Mouse (Mus musculus) stomach, embryonic 14.5 days (tissue): ENCODE measurements around the gene Kntc1. TPM values are rescaled to one million over a fixed set of nuclear protein-coding genes. Genes with fewer than 3 reads are reported as not detected.

Source experiments
- ATAC-seq: fragments of 200-750 bp; cut with Nextera tagmentation; 2 replicates; pipeline ENCODE4 v1.8.0; 2017; ENCODE audit warnings: low read depth, moderate TSS enrichment; ENCODE audit not compliant: insufficient number of reproducible peaks, insufficient read depth, low FRiP score
- H3K27ac ChIP-seq: fragments of 300-500 bp; sonication (generic); 2 replicates; pipeline ENCODE4 v1.5.1; 2014; ENCODE audit warnings: mild to moderate bottlenecking, low read length, moderate library complexity, mixed read lengths
- H3K27me3 ChIP-seq: fragments of 300-500 bp; sonication (generic); 2 replicates; pipeline ENCODE4 v1.6.1; 2014; ENCODE audit warnings: low read length, control low read depth, mixed read lengths; ENCODE audit not compliant: control insufficient read depth, insufficient read depth
- H3K36me3 ChIP-seq: fragments of 300-500 bp; sonication (generic); 2 replicates; pipeline ENCODE4 v1.6.1; 2014; ENCODE audit warnings: mild to moderate bottlenecking, control low read depth, low read length, moderate library complexity, mixed read lengths; ENCODE audit not compliant: control insufficient read depth, insufficient read depth
- H3K4me1 ChIP-seq: fragments of 300-500 bp; sonication (generic); 2 replicates; pipeline ENCODE4 v1.6.1; 2014; ENCODE audit warnings: low read length, control low read depth, mixed read lengths; ENCODE audit not compliant: control insufficient read depth, insufficient read depth
- H3K4me2 ChIP-seq: fragments of 300-500 bp; sonication (generic); replicated peaks from 2 replicates; pipeline ENCODE4 v1.6.1; 2014; ENCODE audit warnings: low read depth, low read length, control low read depth
- H3K4me3 ChIP-seq: fragments of 300-500 bp; sonication (generic); 2 replicates; pipeline ENCODE4 v1.5.1; 2014; ENCODE audit warnings: low read depth, low read length, control low read depth
- H3K9ac ChIP-seq: fragments of 300-500 bp; sonication (generic); replicated peaks from 2 replicates; pipeline ENCODE4 v1.6.1; 2014; ENCODE audit warnings: low read depth, mild to moderate bottlenecking, control low read depth, low read length, moderate library complexity, mixed read lengths
- H3K9me3 ChIP-seq: fragments of 300-500 bp; sonication (generic); 2 replicates; pipeline ENCODE4 v1.6.1; 2016; ENCODE audit warnings: low read depth, low read length, control low read depth; ENCODE audit not compliant: control insufficient read depth
- WGBS: fragments of 180-500 bp; shearing (Covaris S2); extraction: QIAGEN DNeasy Blood & Tissue Kit; methylation state at CpG from one replicate; pipeline ENCODE4 v1.1.7; 2014; 5-methylcytosine and 5-hydroxymethylcytosine counted together
- polyA plus RNA-seq: library from polyadenylated mRNA; unstranded; fragments of >200 nt; fragmentation: Nextera tagmentation; extraction: Ambion mirVana; gene quantifications from 2 replicates; pipeline ENCODE4 v1.2.1, GENCODE M21; 2014

Kntc1 gene
- polyA plus RNA-seq, 1 experiment from 2014 or later, result 35.7 TPM

DNA sequence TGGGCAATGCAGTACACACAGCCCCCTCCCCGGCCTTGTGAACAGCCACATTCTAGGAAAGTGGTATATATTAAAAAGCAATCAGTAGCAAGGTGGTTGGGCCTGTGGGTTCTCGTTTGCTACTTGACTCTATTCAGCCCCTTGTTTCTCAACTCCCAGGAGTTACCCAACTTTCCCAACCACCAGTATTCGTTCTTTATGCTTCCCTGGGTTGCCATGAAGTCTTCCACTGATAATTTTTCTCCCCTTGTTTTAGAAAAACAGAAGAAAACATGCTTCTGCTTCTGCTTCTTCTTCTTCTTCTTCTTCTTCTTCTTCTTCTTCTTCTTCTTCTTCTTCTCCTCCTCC is 93.4 kb downstream of the Kntc1 start:
- Histone ChIP-seq H3K9me3 (no peaks in the 10 kb centered on the region), H3K4me2 (no peak overlapping the region), H3K27me3 (no peaks in the 10 kb centered on the region), H3K36me3 (no peaks in the 10 kb centered on the region), H3K27ac (no peak overlapping the region), H3K4me1 (peaks cover 4% of the 10 kb centered on the region; the same call in 1 of the 2 replicates), H3K4me3 (no peak overlapping the region), H3K9ac (no peak overlapping the region)
- no peak for ATAC-seq
- 69% methylated on average over 3 of the region's 3 CpGs for WGBS

DNA sequence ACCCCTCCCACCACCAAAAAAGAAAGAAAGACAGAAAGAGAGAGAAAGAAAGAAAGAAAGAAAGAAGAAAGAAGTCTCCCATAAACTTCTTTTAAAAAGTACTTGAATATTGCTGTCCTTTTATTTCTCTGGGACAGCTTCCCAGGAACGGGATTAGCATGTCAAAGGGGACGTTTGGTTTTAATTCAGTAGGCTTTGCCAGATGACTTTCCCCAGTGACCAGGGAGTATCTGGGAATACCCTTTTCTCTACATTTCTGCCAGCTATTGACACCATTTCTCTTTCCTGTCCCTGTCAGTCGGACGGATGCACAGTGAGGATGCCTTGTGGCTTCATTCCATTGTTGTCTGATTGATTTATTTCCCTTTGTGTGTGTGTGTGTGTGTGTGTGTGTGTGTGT is 94.3 kb downstream of the Kntc1 start:
- Histone ChIP-seq H3K36me3 (no peaks in the 10 kb centered on the region), H3K9ac (no peak overlapping the region), H3K4me3 (no peak overlapping the region), H3K9me3 (no peaks in the 10 kb centered on the region), H3K4me1 (peaks cover 4% of the 10 kb centered on the region; the same call in 1 of the 2 replicates), H3K27ac (peak overlapping the region; percentile 30), H3K4me2 (no peak overlapping the region), H3K27me3 (no peaks in the 10 kb centered on the region)
- 49% methylated on average over 4 of the region's 4 CpGs for WGBS
- ATAC-seq, result no peak

DNA sequence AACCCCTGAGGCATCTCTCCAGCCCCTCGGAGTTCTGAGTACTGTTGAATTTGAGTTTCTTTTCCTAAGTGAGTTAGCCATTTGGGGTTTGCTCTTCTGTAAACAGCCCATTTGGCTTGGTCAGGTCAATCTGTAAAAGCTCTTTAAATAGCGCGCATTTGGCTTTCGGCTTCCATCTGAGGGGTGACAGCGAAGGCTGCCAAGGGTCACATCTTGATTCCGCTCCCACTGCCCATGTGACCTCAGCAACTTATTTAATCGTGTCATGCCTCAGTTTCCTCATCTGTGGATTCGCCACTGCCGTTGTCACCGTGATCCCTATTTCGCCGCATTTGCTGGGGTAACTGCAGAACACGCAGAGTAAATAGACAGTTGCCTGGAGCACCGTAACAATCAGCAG is 94.8 kb downstream of the Kntc1 start:
- H3K27ac ChIP-seq, result peak overlapping the region; percentile 30
- ATAC-seq, result no peak

DNA sequence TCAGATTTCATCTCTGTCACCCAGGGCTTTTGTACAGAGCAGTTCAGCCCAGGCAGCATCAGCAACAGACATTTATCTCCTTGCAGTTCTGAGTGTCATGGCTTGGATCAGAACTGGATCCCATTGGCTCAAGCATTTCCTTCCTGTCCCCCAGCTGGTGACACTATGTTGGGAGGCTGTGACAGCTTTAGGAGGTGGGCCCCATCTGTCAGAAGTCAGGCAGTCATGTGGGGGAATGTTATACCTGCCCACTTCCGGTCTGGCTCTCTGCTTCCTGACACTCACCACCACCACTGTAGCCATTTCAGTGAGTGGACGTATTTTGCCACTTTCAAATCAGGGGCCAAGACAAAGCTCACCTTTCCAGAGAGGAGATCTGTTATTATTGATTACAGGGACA is 101.9 kb downstream of the Kntc1 start:
- no peaks in the 10 kb centered on the region for H3K36me3 ChIP-seq
- H3K9me3 ChIP-seq, result no peaks in the 10 kb centered on the region
- WGBS, result 27% methylated on average over 2 of the region's 2 CpGs
- peak; percentile 18; the same call in 1 of the 2 replicates for ATAC-seq
- no peaks in the 10 kb centered on the region for H3K27me3 ChIP-seq
- no peak overlapping the region for H3K9ac ChIP-seq
- no peak overlapping the region for H3K27ac ChIP-seq
- H3K4me1 ChIP-seq, result no peaks in the 10 kb centered on the region
- H3K4me2 ChIP-seq, result no peak overlapping the region
- no peak overlapping the region for H3K4me3 ChIP-seq

More for the DNA sequence above, 94.8 kb downstream of the Kntc1 start:
- H3K27me3 ChIP-seq, result no peaks in the 10 kb centered on the region
- WGBS, result 81% methylated on average over 14 of the region's 14 CpGs
- H3K4me1 ChIP-seq, result peaks cover 4% of the 10 kb centered on the region; the same call in 1 of the 2 replicates
- H3K9me3 ChIP-seq, result no peaks in the 10 kb centered on the region
- no peak overlapping the region for H3K4me3 ChIP-seq
- H3K4me2 ChIP-seq, result no peak overlapping the region
- H3K9ac ChIP-seq, result no peak overlapping the region
- no peaks in the 10 kb centered on the region for H3K36me3 ChIP-seq

DNA sequence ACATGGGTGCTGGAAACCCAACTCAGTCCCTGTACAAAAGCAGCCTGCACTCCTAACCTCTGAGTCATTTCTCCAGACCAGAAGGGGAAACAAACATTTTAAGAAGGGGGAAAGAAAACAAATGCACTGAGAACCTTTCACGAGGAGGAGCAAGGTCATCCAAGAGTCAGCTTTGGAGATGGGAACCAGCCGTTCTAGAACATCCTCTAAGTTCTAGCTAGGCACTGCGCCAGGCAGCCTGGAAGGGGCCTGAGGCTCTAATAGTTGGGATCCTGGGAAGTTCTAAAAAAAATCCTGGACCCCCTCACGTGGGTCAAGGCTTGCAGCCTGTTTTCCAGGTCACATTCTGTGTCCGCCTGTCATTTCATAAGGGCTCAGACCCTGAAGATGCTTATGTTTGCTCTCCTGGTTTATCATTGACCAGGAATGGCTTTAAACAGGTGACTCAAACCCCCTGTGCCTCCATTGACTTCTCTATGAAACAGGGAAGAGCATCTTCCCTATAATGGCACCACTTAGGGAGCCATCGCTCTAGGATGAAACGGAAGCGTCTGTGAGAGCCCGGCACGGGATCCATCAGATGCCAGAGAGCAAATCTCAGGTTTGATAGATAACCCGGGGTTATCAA is 104.5 kb downstream of the Kntc1 start:
- 61% methylated on average over 11 of the region's 11 CpGs for WGBS
- no peak for ATAC-seq
- H3K4me2 ChIP-seq, result no peak overlapping the region
- no peaks in the 10 kb centered on the region for H3K9me3 ChIP-seq
- no peaks in the 10 kb centered on the region for H3K27me3 ChIP-seq
- no peak overlapping the region for H3K9ac ChIP-seq
- no peak overlapping the region for H3K4me3 ChIP-seq
- H3K36me3 ChIP-seq, result no peaks in the 10 kb centered on the region
- H3K27ac ChIP-seq, result no peak overlapping the region
- H3K4me1 ChIP-seq, result no peaks in the 10 kb centered on the region

DNA sequence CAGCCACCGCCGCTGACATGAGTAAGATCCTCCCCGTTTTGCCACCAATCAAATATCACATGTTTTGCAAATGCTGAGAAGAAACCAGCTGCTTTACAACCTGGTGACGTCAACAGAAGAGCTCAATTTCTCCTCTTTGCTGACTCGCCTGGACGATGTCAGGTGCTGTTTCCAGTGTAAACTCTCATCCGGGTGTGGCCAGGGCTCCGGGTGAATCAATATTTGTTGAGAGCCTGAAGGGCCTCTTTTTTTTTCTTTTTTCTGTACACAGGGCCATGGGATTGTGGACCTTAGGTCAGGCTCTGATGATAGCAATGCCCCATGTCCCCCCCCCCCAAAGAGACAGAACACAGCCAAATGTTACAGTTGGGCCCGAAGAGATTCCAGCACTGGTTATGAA is 105.0 kb downstream of the Kntc1 start:
- Histone ChIP-seq H3K9me3 (no peaks in the 10 kb centered on the region), H3K4me1 (no peaks in the 10 kb centered on the region), H3K4me2 (no peak overlapping the region), H3K36me3 (no peaks in the 10 kb centered on the region), H3K27ac (no peak overlapping the region), H3K4me3 (no peak overlapping the region), H3K9ac (no peak overlapping the region), H3K27me3 (no peaks in the 10 kb centered on the region)
- 58% methylated on average over 9 of the region's 9 CpGs for WGBS
- peak; percentile 74; the same call in 1 of the 2 replicates for ATAC-seq

DNA sequence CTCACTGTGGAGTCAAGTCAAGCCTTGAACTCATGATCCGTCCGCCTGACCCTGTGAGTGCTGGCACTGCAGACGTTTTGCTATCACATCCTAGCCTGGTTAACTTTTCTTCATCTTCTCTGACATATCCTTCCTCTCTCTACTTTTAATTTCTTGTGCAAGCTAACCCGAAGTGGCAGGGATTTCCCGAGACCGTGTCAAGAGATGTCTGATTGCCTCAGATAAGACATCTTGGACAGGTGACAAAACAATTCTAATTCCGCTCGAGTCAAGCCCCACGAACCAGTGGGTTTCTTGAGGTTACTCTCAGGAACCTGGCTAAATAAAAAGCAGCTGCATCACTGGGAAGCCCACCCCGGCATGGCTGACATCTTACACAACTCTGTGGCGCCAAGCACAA is 109.3 kb downstream of the Kntc1 start:
- Histone ChIP-seq H3K9me3 (no peaks in the 10 kb centered on the region), H3K4me2 (no peak overlapping the region), H3K4me3 (no peak overlapping the region), H3K27me3 (no peaks in the 10 kb centered on the region), H3K9ac (no peak overlapping the region), H3K27ac (no peak overlapping the region), H3K4me1 (no peaks in the 10 kb centered on the region), H3K36me3 (no peaks in the 10 kb centered on the region)
- WGBS, result 76% methylated on average over 11 of the region's 11 CpGs
- ATAC-seq, result no peak

DNA sequence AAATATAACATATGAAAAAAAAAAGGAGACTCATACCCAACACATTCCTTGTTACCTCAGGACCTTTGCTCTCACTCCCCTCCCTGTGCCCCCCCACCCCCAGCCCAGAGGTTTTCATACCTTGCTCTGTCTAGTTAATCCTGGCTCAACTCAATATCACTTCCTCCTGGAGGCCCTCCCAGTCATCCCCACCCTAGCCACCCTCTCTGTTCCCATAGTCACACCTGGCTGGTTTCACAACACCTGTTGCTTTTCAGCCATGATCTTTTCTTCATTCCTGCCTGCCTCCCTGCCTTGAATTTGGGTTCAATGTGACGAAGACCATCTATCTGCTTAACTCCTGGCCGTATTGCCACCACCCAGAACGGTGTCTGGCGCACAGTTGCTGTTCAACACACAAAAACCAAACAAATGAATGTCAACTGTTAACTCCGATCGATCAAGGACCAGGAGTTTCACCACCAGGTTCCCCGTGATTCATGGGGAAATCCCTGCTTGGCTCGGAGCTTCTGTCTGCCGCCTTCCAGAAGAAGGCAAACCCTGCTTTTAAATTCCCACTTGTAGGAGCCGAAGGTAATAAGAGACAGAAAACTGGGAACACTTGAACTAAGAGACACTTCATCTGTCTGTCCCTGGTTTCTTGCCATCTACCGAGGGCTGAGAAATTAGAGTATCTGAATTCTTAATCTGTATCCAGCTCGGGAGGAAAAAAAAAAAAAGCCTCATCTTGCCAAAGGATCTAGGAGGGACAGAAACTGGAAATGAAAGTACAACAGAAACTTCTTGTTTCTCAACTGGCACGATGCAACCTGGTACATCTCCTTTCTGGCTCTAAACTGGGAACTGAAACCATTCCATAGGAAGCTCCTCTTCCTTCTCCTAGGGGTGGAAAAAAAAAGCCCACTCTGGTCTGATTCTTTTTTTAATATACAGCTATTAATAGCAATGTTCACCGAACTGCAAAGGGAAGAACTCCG is 113.1 kb downstream of the Kntc1 start:
- ATAC-seq, result no peak
- 67% methylated on average over 15 of the region's 15 CpGs for WGBS
- Histone ChIP-seq H3K27ac (no peak overlapping the region), H3K9ac (no peak overlapping the region), H3K4me2 (no peak overlapping the region), H3K9me3 (no peaks in the 10 kb centered on the region), H3K4me1 (no peaks in the 10 kb centered on the region), H3K27me3 (no peaks in the 10 kb centered on the region), H3K4me3 (no peak overlapping the region), H3K36me3 (no peaks in the 10 kb centered on the region)
